Mouse (Mus musculus): ENCODE results near the gene Pdia4.
A peak's percentile ranks its signal among the peaks of the same experiment; 100 is the strongest.
"Not testable (repeated sequence)": the region's sequence is repeated elsewhere in the genome, so short reads cannot be mapped to it uniquely, and the experiment has no call there.

The Pdia4 gene

DNA sequence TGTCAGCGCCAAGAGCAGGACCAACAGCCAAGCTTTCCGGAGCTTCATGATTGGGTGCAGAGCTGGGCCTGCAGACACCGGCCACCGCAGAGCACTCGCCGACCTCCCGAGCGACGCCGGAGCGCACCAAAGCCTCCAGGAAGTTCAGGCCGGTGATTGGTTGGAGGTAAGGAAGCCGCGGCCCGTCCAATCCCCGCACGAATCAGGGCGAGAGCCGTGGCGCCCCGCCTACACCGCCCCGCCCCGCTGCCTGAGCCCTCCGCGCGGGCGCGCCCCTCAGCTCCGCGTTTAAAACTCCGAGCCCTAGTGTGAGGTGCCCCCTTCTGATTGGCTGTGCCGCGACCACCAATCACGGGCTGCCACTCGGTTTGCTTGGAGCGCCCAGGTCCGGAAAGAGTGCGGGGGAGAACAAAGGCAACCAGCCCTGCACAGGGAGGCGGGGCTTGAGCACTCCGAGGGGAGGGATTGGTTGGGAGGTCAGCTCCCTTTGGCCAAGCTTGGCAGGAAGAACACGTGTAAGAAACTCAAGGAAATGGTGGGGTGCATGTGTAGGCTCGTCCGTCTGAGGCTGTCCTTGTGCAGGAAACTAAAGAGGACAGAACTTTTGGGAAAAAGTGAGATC is at the start of gene Pdia4:
TSS of gene Pdia4 (minus strand) at position 174 of the 622 bp plus-strand sequence.
- DNase-seq (ENCODE audit: low read depth, low spot score): peak; percentile 98

DNA sequence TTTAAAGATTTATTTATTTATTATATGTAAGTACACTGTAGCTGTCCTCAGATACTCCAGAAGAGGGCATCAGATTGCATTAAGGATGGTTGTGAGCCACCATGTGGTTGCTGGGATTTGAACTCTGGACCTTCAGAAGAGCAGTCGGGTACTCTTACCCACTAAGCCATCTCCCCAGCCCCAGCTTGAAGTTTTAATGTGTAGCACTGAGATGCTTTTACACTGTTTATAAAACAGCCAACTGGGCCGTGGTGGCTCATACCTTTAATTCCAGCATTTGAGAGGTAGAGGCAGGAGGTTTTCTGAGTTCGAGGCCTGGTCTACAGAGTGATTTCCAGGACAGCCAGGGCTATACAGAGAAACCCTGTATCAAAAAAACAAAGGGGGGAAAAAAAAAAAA is 44.5 kb upstream of the Pdia4 start:
- DNase-seq (ENCODE audit: low read depth, low spot score): not testable (repeated sequence)

DNA sequence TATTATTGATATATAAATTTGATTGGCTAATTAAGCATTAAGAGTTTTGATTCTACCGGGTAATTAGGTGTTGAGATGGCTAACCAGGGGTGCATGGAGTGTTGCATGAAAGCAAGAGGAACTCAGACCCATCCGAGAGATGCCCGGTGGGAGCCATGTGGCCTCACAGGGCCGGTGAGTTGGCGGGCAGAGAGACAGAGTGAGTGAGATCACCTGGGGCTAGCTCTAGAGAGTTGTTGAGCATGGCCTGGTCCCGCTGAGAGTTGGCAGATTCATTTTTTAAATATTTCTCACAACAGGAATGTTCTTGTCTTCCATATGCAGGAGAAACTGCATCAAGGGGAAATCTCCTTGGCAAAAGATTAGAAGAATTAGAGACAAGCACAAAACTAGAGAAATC is 44.0 kb upstream of the Pdia4 start:
- no peak for DNase-seq (ENCODE audit: low read depth, low spot score)

DNA sequence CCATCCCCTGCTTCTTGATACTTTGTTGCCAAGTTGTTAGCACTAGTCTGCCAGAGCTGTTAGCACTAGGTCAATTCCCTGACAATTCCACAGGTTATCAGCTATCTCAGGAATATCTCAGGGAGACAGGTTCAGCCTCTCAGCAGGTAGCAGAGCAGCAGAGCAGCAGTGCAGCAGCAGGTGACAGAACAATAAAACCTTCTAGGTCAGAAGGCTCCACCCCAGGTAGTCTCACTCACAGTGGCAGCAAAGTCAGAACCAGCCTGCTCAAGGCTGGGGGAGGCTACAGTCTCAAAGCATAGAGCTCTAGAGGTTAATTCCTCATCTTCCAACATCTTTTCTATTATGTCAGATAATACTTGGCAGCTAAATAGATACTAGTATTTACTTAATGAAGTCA is 32.5 kb upstream of the Pdia4 start:
- no peak for DNase-seq (ENCODE audit: low read depth, low spot score)

DNA sequence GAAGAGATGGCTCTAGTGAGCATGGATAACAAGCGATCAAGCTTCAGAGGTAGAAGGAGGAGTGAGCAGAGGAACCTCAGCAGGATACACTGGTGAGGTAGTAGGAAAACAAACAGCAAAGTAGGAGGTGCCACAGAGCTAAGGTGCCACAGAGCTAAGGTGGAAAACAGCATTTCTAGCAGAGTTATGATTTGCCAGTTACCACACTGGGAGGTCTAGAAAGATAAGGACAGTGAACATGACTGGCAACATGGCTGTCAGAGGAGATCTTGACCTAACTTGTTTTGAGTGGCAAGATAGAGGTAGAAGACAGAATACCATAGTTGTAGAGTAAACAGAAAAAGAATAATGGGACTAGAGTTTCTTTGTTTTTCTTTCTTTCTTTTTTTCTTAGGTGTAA is 29.1 kb upstream of the Pdia4 start:
- no peak for DNase-seq (ENCODE audit: low read depth, low spot score)

DNA sequence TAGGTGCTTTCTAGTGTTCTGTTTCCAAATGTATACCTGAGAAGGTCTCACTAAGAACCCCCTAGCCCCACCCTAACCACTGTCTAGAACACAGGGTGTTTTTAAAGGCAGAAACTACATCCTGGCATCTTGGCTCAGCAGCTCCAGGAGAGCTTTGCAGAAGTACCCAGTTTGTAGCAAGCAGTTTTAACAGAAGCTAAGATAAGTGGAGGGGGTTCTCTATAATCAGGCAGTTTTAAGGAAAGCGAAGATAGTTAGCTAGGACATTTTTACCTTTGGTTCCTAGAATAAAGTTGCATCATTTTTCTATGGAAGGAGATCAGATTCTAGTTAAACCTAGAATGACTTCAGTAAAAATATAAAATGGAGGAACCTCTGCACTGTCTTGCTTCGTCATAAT is 28.6 kb upstream of the Pdia4 start:
- no peak for DNase-seq (ENCODE audit: low read depth, low spot score)

DNA sequence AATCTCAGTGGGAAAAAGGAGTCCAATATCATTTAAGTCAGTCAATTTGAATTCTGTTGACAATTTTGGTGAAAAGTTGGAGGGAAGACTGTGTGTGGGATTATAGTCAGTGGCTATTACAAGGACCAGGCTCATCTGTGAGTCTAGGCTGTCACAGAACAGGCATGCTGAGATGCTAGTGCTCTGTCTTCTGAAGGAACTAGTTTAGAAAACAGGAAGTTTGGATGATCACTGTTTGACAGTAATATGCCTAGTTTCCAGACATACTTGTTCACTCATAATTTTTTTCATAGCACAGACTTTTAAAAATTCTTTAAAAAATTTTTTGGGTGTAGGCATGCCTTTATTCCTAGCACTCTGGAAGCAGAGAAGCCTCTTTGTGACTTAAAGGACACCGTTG is 27.8 kb upstream of the Pdia4 start:
- DNase-seq (ENCODE audit: low read depth, low spot score): no peak

DNA sequence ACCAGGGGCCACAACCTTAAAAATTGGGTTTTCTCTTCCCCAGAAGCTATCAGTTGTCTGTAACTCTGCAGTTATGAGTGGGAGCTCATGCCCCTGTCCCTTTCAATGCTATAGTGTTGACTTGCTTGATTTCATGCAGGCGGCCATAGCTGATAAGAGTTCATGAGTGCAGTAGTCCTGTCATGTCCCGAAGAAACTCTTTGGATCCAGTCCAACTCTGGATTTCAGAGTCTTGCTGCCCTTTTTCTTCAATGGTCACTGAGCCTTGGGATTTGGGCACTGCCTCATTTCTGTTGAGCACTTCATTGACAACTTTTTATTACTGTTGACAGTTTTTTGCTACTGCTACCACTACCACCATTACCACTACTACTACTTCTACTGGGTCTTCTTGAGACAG is 24.4 kb upstream of the Pdia4 start:
- no peak for DNase-seq (ENCODE audit: low read depth, low spot score)

DNA sequence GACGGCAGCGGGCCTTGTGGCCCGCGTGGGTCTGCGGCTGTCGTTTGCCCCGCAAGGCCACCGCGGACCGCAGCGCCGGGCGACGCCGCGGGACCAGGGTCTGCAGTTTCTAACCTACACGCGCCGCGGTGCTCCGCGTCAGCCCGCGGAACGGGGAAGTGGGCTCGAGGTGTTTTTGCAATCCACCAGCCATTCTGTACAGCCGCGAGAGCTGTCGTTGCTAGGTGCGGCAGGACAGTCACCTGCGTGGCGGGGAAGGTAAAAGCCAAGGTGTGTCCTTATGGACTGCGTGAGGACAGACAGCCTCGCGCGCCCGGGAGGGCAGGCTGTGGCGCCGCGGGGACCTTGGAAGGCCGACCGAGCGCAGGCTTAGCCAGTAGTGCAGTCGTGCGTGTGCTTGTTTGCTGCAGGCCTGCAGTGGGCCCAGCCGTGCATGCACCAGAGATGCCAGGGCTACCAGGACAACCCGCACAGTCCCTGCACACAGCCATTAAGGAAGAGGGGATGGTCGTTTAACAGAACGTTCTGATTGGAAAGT is 22.8 kb upstream of the Pdia4 start:
- peak; percentile 64 for DNase-seq (ENCODE audit: low read depth, low spot score)

DNA sequence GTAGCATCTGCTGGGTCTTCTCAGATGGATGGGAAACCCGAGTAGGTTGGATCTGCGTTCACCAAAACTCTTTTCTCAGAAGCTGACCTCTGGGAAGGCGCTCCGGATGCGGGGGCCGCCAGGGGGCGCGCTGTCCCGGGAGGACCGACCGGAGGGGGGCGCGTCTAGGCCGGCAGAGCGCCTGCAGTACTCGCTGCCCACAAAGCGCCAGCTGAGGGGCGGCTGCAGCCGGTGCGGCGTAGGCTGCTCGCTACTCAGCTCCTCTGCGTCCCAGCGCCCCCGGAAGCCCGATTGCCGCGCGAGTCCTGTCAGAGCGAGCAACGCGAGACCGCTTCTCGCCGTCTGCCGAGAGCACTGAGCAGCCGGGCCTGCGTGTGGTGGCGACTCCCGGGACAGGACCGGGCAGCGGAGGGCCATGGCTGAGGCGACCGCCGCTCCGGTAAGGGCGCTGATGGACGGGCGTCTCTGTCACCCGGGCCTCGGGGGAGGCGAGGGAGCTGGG is 22.3 kb upstream of the Pdia4 start, which contains the start of gene Zfp398:
TSS of gene Zfp398 (plus strand) at position 180 of the 502 bp plus-strand sequence.
- peak; percentile 96 for DNase-seq (ENCODE audit: low read depth, low spot score)

DNA sequence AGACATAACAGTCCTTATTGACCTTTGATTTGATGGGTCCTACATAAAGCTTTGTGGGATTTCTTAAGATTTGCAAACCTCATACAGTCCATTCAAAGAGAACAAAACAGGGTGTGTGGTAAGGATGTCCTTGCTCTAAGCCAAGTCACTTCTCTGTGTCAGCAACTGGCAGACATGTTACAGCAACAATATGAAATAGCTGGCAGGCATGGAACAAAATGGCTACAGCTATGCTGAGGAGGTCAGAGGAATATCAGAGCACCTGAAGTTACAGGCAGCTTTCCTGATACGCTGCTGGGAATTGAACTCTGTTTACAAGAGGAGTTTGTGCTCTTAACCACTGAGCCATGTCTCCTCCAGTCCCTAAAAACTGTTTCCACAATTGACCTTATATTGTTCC is 19.0 kb upstream of the Pdia4 start:
- no peak for DNase-seq (ENCODE audit: low read depth, low spot score)

DNA sequence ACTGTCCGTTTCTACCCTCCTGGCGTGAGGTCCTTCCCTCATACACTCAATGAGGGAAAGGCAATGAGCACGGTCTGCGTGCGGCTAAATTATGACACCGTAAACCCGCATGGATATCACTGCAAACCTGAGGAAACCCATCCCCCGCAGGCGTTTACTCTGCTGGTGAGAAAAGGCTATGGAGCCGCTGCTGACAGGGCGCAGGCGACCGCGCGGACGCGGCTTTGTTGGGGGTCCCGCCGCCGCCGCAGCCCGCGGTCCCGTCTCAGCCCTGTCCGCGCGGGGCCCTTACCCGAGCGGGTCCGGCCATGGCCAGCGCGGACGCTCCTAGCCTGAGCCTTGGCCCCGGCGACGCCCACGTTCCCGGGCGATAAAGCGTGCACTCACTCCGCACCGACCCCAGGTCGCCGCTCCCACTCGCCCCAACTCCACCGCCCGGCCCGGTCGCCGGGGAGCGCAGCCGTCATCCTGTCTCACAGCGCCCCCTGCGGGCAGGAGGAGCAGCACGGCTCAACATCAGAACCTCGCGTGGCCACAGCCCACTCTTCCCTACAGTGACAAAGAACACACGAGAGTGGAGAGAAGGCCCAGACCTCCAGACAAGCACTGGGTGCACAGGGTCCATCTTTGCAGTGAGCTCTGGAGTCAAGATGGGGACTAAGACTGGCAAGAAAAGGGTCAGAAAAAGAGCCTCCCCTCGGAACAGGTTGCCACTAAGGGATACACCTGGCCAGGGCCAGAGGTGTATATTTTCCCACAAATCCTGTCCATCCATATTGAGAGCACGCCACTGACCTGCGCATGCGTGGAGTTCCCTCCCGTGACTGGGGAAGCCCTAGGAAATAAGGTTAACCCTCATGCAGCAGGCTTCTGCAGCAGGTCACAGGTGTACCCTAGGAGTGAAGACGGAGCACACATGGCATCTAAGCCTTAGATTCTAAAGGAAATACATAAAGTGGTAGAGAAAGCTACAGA is 17.2 kb upstream of the Pdia4 start, which contains the start of gene Zfp786:
TSS of gene Zfp786 (minus strand) at position 764 of the 975 bp plus-strand sequence.
- peak; percentile 94 for DNase-seq (ENCODE audit: low read depth, low spot score)

DNA sequence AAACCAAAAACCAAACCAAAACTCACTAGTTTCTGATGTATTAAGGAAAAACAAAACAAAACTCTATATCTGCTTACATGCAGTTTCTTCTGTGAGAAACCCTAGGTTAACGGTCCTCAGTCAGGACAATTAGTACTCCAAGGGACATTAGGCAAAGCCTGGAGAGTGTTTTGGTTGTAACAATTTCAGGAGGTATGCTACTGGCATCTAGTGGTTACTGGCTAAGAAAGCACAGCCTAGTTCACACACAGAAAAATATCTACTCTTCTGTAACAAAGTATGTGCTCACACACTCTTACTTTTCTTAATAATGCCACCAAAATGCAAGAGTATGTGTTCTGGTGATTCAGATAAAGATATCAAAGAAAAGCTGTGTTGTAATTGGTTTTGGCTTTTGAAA is 15.7 kb upstream of the Pdia4 start:
- DNase-seq (ENCODE audit: low read depth, low spot score): peak; percentile 45

DNA sequence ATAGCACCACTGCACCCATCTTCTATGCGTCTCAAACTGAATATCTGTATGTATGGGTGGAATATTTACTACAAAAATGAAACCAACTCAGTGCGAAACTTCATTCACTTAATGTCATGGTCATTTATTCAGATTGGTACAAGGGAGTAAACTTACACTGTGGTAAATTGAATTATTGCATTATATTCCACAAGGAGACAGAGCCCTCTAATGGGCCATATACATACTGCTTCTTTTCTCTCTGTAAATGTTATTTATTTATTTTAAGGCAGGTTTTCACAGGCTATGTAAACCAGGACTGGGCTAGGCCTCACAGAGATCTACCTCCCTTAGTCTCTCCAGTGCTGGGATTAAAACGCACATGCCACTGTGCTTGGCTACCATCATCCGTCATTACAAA is 14.2 kb upstream of the Pdia4 start:
- DNase-seq (ENCODE audit: low read depth, low spot score): no peak

DNA sequence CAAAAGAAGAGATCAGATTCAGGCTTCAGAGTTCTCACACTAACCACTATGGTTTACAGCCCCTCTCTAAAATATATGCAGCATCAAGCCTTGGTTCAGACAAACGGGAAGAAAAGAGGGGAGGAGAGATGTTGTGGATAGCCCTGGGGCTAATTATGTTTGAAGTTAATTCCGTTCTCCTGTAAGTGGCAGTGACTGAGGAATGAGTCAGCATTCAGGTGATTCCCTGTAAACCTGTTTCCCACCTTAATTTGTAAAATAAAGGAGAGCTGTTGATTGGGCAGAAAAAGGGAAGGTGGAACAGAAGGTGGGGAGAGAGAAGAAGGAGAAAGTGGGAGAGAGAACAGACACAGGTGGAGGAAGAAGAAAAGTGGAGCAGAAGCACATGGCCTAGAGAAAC is 11.0 kb upstream of the Pdia4 start:
- DNase-seq (ENCODE audit: low read depth, low spot score): no peak

DNA sequence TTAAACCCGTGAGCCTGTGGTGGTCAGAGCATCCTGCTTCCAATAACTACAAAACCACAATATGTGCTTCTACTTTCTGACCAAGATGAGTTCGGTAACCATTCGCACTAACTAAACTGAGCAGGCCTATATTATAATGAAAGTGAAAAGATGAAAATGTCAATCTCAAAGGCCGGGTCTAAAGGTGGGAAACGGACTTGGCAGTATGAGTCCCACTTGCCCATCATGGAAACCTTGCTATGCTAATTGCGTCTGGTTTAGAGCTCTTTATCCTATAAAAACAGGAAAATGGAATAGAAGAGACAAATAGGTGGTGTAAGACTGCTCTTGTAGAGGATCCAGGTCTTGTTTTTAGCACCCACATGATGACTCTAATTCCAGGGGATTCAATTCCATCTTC is 8.5 kb upstream of the Pdia4 start:
- no peak for DNase-seq (ENCODE audit: low read depth, low spot score)

DNA sequence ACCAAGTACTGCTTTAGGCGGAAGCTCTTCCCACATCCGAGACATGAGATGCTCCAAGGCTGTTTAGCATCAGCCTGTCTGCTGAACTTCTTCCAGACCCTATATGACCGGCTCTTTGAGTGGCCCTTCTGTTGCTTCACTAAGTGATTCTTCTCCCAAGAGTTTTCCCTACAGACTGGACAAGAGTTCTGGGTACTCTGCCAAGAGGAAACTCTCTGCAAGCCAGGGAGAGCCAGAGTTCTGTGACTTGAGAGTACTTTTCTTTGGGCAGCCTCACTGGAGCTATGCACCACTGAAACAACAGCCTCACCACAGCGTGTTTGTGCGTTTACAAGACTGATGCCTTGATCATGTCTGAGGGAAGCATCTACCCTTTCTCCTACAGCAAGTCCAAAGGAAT is 8.0 kb upstream of the Pdia4 start:
- no peak for DNase-seq (ENCODE audit: low read depth, low spot score)

DNA sequence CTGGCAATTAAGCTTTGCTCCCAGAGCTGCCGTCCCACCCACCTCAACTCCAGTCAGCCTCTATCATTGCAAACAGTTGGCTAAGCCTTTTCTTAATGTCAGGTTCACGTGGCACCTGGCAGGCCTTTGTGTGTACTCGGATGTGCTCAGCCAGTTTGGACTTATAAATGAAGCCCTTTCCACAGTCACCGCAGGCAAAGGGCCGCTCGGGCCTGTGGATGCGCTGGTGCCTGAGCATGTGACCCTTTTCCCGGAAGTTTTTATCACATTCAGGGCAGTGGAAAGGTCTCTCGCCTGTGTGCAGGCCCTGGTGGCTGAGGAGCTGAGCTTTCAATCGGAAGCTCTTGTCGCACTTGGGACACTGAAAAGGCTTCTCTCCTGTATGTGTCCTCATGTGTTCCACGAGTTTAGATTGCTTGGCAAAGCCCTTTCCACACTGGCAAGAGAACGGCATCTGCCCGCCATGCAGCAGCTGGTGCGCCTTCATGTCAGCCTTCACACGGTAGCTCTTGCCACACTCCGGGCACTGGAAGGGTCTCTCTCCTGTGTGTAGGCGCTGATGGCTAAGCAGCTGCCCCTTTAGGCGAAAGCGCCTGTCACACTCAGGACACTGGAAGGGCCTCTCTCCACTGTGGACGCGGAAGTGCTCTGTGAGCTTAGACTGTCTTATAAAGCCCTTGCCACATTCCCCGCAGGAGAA is 6.5 kb upstream of the Pdia4 start:
- no peak for DNase-seq (ENCODE audit: low read depth, low spot score)

DNA sequence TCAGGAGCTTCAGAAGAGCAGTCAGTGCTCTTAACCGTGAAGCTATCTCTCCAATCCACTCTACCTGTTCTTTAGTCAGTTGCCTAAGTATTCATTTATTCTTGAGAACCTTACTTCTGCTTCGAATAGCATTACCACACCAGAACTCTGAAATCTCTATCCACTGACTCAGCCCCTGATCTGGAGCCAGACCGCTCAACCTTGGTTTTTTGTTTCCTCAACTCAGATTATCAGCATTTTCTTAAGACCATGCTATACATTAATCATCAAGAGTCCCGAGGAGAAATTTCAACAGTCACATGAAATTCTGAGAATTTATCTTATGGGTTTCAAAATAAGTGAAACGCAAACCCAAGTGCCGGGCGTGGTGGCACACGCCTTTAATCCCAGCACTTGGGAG is 5.5 kb upstream of the Pdia4 start:
- no peak for DNase-seq (ENCODE audit: low read depth, low spot score)

DNA sequence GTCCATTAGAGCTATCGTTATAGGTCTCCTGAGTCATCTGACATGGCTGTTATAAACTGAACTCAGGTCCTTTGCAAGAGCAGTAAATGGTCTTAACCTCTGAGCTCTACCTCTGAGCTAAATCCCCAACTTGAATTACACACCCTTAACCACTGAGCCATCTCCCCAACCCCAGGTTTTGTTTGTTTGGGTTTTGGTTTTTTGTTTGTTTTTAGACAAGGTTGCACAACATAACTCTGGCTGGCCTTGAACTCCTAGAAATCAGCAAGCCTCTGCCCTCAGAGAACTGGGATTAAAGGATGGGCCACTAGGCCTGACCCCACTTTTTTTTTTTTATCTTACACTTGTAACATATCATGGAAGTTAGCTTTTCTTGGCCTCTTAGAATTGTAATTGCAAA is 2.9 kb upstream of the Pdia4 start:
- DNase-seq (ENCODE audit: low read depth, low spot score): no peak

DNA sequence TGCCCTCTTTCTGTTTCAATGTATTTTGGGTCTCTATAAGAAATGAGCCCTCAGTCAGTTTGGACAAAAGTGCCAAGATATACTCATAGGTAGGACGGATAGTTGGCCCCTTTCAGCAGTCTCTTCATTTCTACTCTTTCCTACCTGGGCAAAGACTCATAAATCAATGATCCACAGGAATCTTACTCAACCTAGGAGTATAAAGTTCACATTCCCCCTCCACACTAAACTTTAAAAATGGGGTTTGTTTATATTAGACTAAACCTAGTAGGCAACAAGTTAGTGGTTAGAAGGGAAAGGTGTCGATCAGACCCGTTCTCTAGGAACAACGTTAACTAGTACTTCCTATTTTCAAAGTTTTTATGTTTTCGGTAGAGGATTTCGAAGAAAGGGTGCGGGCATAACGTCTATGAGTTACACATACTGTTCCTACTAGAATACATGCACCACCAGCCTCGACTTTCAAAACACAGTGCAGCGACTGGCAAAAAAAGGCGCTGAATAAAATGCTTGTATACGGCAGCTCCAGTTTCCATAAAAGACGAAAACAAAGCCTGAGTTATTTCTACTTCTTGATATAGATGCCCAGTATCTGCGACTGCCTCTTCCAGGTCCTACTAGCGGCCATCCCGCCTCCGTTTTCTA is 837 bp downstream of the Pdia4 start:
- no peak for DNase-seq (ENCODE audit: low read depth, low spot score)

Data from CD4-positive, CD25-positive, alpha-beta regulatory T cell, adult 2 months (primary cell).